Mouse (Mus musculus): ENCODE data around the gene Mrto4. TPM values are rescaled to one million over a fixed set of nuclear protein-coding genes. Genes with fewer than 3 reads are reported as not detected.
"Not testable (repeated sequence)": the region's sequence is repeated elsewhere in the genome, so short reads cannot be mapped to it uniquely, and the experiment has no call there.

Gene Mrto4
- polyA plus RNA-seq (2014; fragmentation: Nextera tagmentation; extraction: Ambion mirVana): 151 and 160 TPM in 2 replicates

- Histone ChIP-seq H3K4me2 (ENCODE audit: low read depth, severe bottlenecking) (peak within 1 kb of the TSS; percentile 94), H3K27me3 (ENCODE audit: control insufficient read depth, insufficient read depth, low read length) (no peaks in the 10 kb centered on the region), H3K4me1 (ENCODE audit: control insufficient read depth, insufficient read depth, low read length) (peaks cover 8% of the 10 kb centered on the region; the same call in 1 of the 2 replicates), H3K9ac (ENCODE audit: low read length) (peak within 1 kb of the TSS; percentile 93), H3K9me3 (ENCODE audit: control insufficient read depth, low read length) (no peaks in the 10 kb centered on the region), H3K36me3 (ENCODE audit: control insufficient read depth, insufficient read depth, low read length) (peaks cover 21% of the 10 kb centered on the region), H3K4me3 (ENCODE audit: low read depth, low read length) (peak within 1 kb of the TSS; percentile 89), H3K27ac (replicated peaks; ENCODE audit: low read depth, low read length) (peak within 1 kb of the TSS; percentile 93)
- WGBS: under 1% methylated on average over 57 of the region's 64 CpGs
- peak; percentile 87 for DNase-seq (ENCODE audit: low spot score)
- peak; percentile 90 for ATAC-seq (ENCODE audit: insufficient number of reproducible peaks, low FRiP score, low TSS enrichment, low read depth)
These were observed at the start of gene Mrto4, which contains the start of the genes Emc1 and Ubr4 for GRCm38 (mm10) chr4:139351931-139352711. Gene Mrto4, minus strand, starts transcription at chr4:139352576. Gene Emc1, plus strand, starts transcription at chr4:139352587. Gene Ubr4, plus strand, starts transcription at chr4:139352609.

- H3K4me2 ChIP-seq (ENCODE audit: low read depth, severe bottlenecking): no peak overlapping the region
- no peak overlapping the region for H3K9ac ChIP-seq (ENCODE audit: low read length)
- H3K36me3 ChIP-seq (ENCODE audit: control insufficient read depth, insufficient read depth, low read length): peaks cover 50% of the 10 kb centered on the region
- H3K4me3 ChIP-seq (ENCODE audit: low read depth, low read length): no peak overlapping the region
- DNase-seq (ENCODE audit: low spot score) (no peak), ATAC-seq (ENCODE audit: insufficient number of reproducible peaks, low FRiP score, low TSS enrichment, low read depth) (no peak)
- no peaks in the 10 kb centered on the region for H3K4me1 ChIP-seq (ENCODE audit: control insufficient read depth, insufficient read depth, low read length)
- H3K9me3 ChIP-seq (ENCODE audit: control insufficient read depth, low read length): no peaks in the 10 kb centered on the region
- no peaks in the 10 kb centered on the region for H3K27me3 ChIP-seq (ENCODE audit: control insufficient read depth, insufficient read depth, low read length)
- 83% methylated on average over 5 of the region's 5 CpGs for WGBS
- no peak overlapping the region for H3K27ac ChIP-seq (replicated peaks; ENCODE audit: low read depth, low read length)
These were observed 48.1 kb upstream of the Mrto4 start for GRCm38 (mm10) chr4:139400487-139400886.

GRCm38 (mm10) chr4:139395431-139395830 lies 43.1 kb upstream of the Mrto4 start:
- DNase-seq (ENCODE audit: low spot score) (no peak), ATAC-seq (ENCODE audit: insufficient number of reproducible peaks, low FRiP score, low TSS enrichment, low read depth) (no peak)
- no peaks in the 10 kb centered on the region for H3K9me3 ChIP-seq (ENCODE audit: control insufficient read depth, low read length)
- H3K4me2 ChIP-seq (ENCODE audit: low read depth, severe bottlenecking): no peak overlapping the region
- peaks cover 57% of the 10 kb centered on the region for H3K36me3 ChIP-seq (ENCODE audit: control insufficient read depth, insufficient read depth, low read length)
- H3K27ac ChIP-seq (replicated peaks; ENCODE audit: low read depth, low read length): no peak overlapping the region
- no peaks in the 10 kb centered on the region for H3K4me1 ChIP-seq (ENCODE audit: control insufficient read depth, insufficient read depth, low read length)
- WGBS: 60% methylated on average over 2 of the region's 2 CpGs
- H3K4me3 ChIP-seq (ENCODE audit: low read depth, low read length): no peak overlapping the region
- no peak overlapping the region for H3K9ac ChIP-seq (ENCODE audit: low read length)
- H3K27me3 ChIP-seq (ENCODE audit: control insufficient read depth, insufficient read depth, low read length): no peaks in the 10 kb centered on the region

- H3K36me3 ChIP-seq (ENCODE audit: control insufficient read depth, insufficient read depth, low read length): peaks cover 24% of the 10 kb centered on the region
- 94% methylated on average over 4 of the region's 4 CpGs for WGBS
These were observed 37.2 kb upstream of the Mrto4 start for GRCm38 (mm10) chr4:139389557-139389956.

GRCm38 (mm10) chr4:139386869-139387319 lies 34.5 kb upstream of the Mrto4 start:
- no peak for ATAC-seq (ENCODE audit: insufficient number of reproducible peaks, low FRiP score, low TSS enrichment, low read depth)
- no peak for DNase-seq (ENCODE audit: low spot score)
- Histone ChIP-seq H3K4me1 (ENCODE audit: control insufficient read depth, insufficient read depth, low read length) (no peaks in the 10 kb centered on the region; the same call in 1 of the 2 replicates), H3K9ac (ENCODE audit: low read length) (no peak overlapping the region), H3K9me3 (ENCODE audit: control insufficient read depth, low read length) (no peaks in the 10 kb centered on the region), H3K27ac (replicated peaks; ENCODE audit: low read depth, low read length) (no peak overlapping the region), H3K4me3 (ENCODE audit: low read depth, low read length) (no peak overlapping the region), H3K27me3 (ENCODE audit: control insufficient read depth, insufficient read depth, low read length) (no peaks in the 10 kb centered on the region), H3K36me3 (ENCODE audit: control insufficient read depth, insufficient read depth, low read length) (peaks cover 8% of the 10 kb centered on the region; the same call in 1 of the 2 replicates), H3K4me2 (ENCODE audit: low read depth, severe bottlenecking) (no peak overlapping the region)
- 77% methylated on average over 6 of the region's 6 CpGs for WGBS

More at GRCm38 (mm10) chr4:139389557-139389956, 37.2 kb upstream of the Mrto4 start:
- no peaks in the 10 kb centered on the region for H3K4me1 ChIP-seq (ENCODE audit: control insufficient read depth, insufficient read depth, low read length)
- DNase-seq (ENCODE audit: low spot score) (no peak), ATAC-seq (ENCODE audit: insufficient number of reproducible peaks, low FRiP score, low TSS enrichment, low read depth) (no peak)
- H3K9ac ChIP-seq (ENCODE audit: low read length): no peak overlapping the region
- no peak overlapping the region for H3K4me2 ChIP-seq (ENCODE audit: low read depth, severe bottlenecking)
- no peak overlapping the region for H3K27ac ChIP-seq (replicated peaks; ENCODE audit: low read depth, low read length)
- H3K9me3 ChIP-seq (ENCODE audit: control insufficient read depth, low read length): no peaks in the 10 kb centered on the region
- no peaks in the 10 kb centered on the region for H3K27me3 ChIP-seq (ENCODE audit: control insufficient read depth, insufficient read depth, low read length)
- no peak overlapping the region for H3K4me3 ChIP-seq (ENCODE audit: low read depth, low read length)

- H3K27me3 ChIP-seq (ENCODE audit: control insufficient read depth, insufficient read depth, low read length); H3K9me3 ChIP-seq (ENCODE audit: control insufficient read depth, low read length); H3K36me3 ChIP-seq (ENCODE audit: control insufficient read depth, insufficient read depth, low read length); H3K27ac ChIP-seq (replicated peaks; ENCODE audit: low read depth, low read length); ATAC-seq (ENCODE audit: insufficient number of reproducible peaks, low FRiP score, low TSS enrichment, low read depth); H3K9ac ChIP-seq (ENCODE audit: low read length); DNase-seq (ENCODE audit: low spot score); H3K4me3 ChIP-seq (ENCODE audit: low read depth, low read length); H3K4me2 ChIP-seq (ENCODE audit: low read depth, severe bottlenecking); H3K4me1 ChIP-seq (ENCODE audit: control insufficient read depth, insufficient read depth, low read length): not testable (repeated sequence)
- WGBS: 93% methylated on average over 5 of the region's 5 CpGs
These were observed 33.5 kb upstream of the Mrto4 start for GRCm38 (mm10) chr4:139385841-139386240.

- 82% methylated on average over 7 of the region's 7 CpGs for WGBS
- no peak for DNase-seq (ENCODE audit: low spot score)
- no peak overlapping the region for H3K9ac ChIP-seq (ENCODE audit: low read length)
- H3K27me3 ChIP-seq (ENCODE audit: control insufficient read depth, insufficient read depth, low read length): no peaks in the 10 kb centered on the region
- H3K36me3 ChIP-seq (ENCODE audit: control insufficient read depth, insufficient read depth, low read length): peaks cover under 1% of the 10 kb centered on the region; the same call in 1 of the 2 replicates
- no peak overlapping the region for H3K4me2 ChIP-seq (ENCODE audit: low read depth, severe bottlenecking)
- H3K27ac ChIP-seq (replicated peaks; ENCODE audit: low read depth, low read length): no peak overlapping the region
- H3K9me3 ChIP-seq (ENCODE audit: control insufficient read depth, low read length): no peaks in the 10 kb centered on the region
- peaks cover 5% of the 10 kb centered on the region; the same call in 1 of the 2 replicates for H3K4me1 ChIP-seq (ENCODE audit: control insufficient read depth, insufficient read depth, low read length)
- ATAC-seq (ENCODE audit: insufficient number of reproducible peaks, low FRiP score, low TSS enrichment, low read depth): no peak
- no peak overlapping the region for H3K4me3 ChIP-seq (ENCODE audit: low read depth, low read length)
These were observed 29.9 kb upstream of the Mrto4 start for GRCm38 (mm10) chr4:139382231-139382630.

- no peak for DNase-seq (ENCODE audit: low spot score)
- no peaks in the 10 kb centered on the region for H3K27me3 ChIP-seq (ENCODE audit: control insufficient read depth, insufficient read depth, low read length)
- no peaks in the 10 kb centered on the region for H3K9me3 ChIP-seq (ENCODE audit: control insufficient read depth, low read length)
- peak overlapping the region; percentile 95 for H3K4me3 ChIP-seq (ENCODE audit: low read depth, low read length)
- peaks cover 5% of the 10 kb centered on the region; the same call in 1 of the 2 replicates for H3K4me1 ChIP-seq (ENCODE audit: control insufficient read depth, insufficient read depth, low read length)
- WGBS: 58% methylated on average over 4 of the region's 4 CpGs
- H3K27ac ChIP-seq (replicated peaks; ENCODE audit: low read depth, low read length): no peak overlapping the region
- peak overlapping the region; percentile 81 for H3K4me2 ChIP-seq (ENCODE audit: low read depth, severe bottlenecking)
- H3K9ac ChIP-seq (ENCODE audit: low read length): peak overlapping the region; percentile 81; the same call in 1 of the 2 replicates
- ATAC-seq (ENCODE audit: insufficient number of reproducible peaks, low FRiP score, low TSS enrichment, low read depth): no peak
- peaks cover 3% of the 10 kb centered on the region; the same call in 1 of the 2 replicates for H3K36me3 ChIP-seq (ENCODE audit: control insufficient read depth, insufficient read depth, low read length)
These were observed 29.1 kb upstream of the Mrto4 start for GRCm38 (mm10) chr4:139381452-139381845.
